Mouse (Mus musculus) bone marrow, adult 2 months (tissue): ENCODE measurements at regions not wholly inside any gene's neighbourhood (a gene's known extent, or its start where the extent isn't known, plus 50 kb on each side); places are given as distances from the start of the nearest gene placed in this dataset.

ENCODE experiments used
- CTCF ChIP-seq: fragments of 200-500 bp; IDR thresholded peaks from 2 replicates; pipeline ENCODE4 v1.5.1; 2011; ENCODE audit warnings: low read length, control low read depth; ENCODE audit not compliant: control insufficient read depth, insufficient read depth
- POLR2A ChIP-seq: fragments of 200-500 bp; IDR thresholded peaks from 2 replicates; pipeline ENCODE4 v1.6.1; 2011; ENCODE audit warnings: low read depth, mild to moderate bottlenecking, control low read depth, low read length, borderline replicate concordance; ENCODE audit not compliant: control insufficient read depth

DNA sequence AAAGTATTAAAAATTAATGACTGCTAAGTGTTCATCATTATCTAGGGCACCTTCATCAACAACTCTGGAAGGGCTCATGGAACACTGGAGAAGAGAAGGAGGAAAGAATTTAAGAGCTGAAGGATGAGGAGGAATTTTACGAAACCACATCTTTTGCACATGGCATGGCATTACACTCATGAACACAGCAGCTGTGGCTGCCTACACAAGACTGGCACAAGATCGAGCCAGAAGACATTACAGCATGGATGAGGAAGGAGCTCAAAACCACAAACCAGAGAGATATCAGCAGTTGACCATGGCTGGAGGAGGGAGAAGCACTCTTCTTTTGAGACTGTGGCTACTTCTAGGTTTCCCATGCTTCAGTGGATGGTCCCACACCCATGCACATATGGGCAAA, 565.7 kb upstream of the Intu start:
- TF ChIP-seq POLR2A, result no peak
- no peak for TF ChIP-seq CTCF
